Mouse (Mus musculus) MEL (cell line): Measurements from ENCODE around the gene Cpox.

Experiments used
- ELF1 ChIP-seq: IDR thresholded peaks from 2 replicates; pipeline ENCODE4 v1.6.1; 2014; ENCODE audit warnings: low read depth, mild to moderate bottlenecking, inconsistent platforms, low read length, improper control_type of control experiment, moderate library complexity
- MAX ChIP-seq: IDR thresholded peaks from 2 replicates; pipeline ENCODE4 v1.6.1; 2011; ENCODE audit warnings: low read length, improper control_type of control experiment

GRCm38 (mm10) chr16:58682046-58682445, 12.0 kb downstream of the Cpox start:
- TF ChIP-seq MAX (no peak), ELF1 (no peak)
